Mouse (Mus musculus) forebrain, embryonic 14.5 days (tissue): ENCODE measurements around the gene Gm19668. TPM values are rescaled to one million over a fixed set of nuclear protein-coding genes. Genes with fewer than 3 reads are reported as not detected.
A peak's percentile ranks its signal among the peaks of the same experiment; 100 is the strongest.

ENCODE experiments used
- ATAC-seq: fragments of 200-750 bp; cut with Nextera tagmentation; 2 replicates; pipeline ENCODE4 v1.8.0; 2017; ENCODE audit warnings: mild to moderate bottlenecking, moderate library complexity
- DNase-seq: peaks from one replicate; pipeline ENCODE4 v3.0.0-alpha.2; 2015; ENCODE audit warnings: low spot score
- H3K27ac ChIP-seq: fragments of 300-500 bp; sonication (generic); 2 replicates; pipeline ENCODE4 v1.5.1; 2014; ENCODE audit warnings: low read depth, mild to moderate bottlenecking, control low read depth, low read length, moderate library complexity
- H3K27me3 ChIP-seq: fragments of 300-500 bp; sonication (generic); replicated peaks from 2 replicates; pipeline ENCODE4 v1.6.1; 2014; ENCODE audit warnings: low read length, control low read depth, mixed read lengths; ENCODE audit not compliant: control insufficient read depth, insufficient read depth
- H3K36me3 ChIP-seq: fragments of 300-500 bp; sonication (generic); 2 replicates; pipeline ENCODE4 v1.6.1; 2014; ENCODE audit warnings: low read length, control low read depth; ENCODE audit not compliant: control insufficient read depth, insufficient read depth
- H3K4me1 ChIP-seq: fragments of 300-500 bp; sonication (generic); 2 replicates; pipeline ENCODE4 v1.6.1; 2014; ENCODE audit warnings: antibody characterized with exemption, low read length, control low read depth; ENCODE audit not compliant: control insufficient read depth, insufficient read depth
- H3K4me2 ChIP-seq: fragments of 300-500 bp; sonication (generic); 2 replicates; pipeline ENCODE4 v1.6.1; 2014; ENCODE audit warnings: mild to moderate bottlenecking, control low read depth, low read length
- H3K4me3 ChIP-seq: fragments of 300-500 bp; sonication (generic); 2 replicates; pipeline ENCODE4 v1.5.1; 2014; ENCODE audit warnings: low read depth, low read length, control low read depth
- H3K9ac ChIP-seq: fragments of 300-500 bp; sonication (generic); 2 replicates; pipeline ENCODE4 v1.6.1; 2014; ENCODE audit warnings: mild to moderate bottlenecking, low read length, control low read depth, moderate library complexity
- H3K9me3 ChIP-seq: fragments of 300-500 bp; sonication (generic); replicated peaks from 2 replicates; pipeline ENCODE4 v1.6.1; 2016; ENCODE audit warnings: low read length, control low read depth, mixed read lengths; ENCODE audit not compliant: control insufficient read depth
- WGBS: fragments of 180-500 bp; shearing (Covaris S2); extraction: QIAGEN DNeasy Blood & Tissue Kit; methylation state at CpG from one replicate; pipeline ENCODE4 v1.1.7; 2014; 5-methylcytosine and 5-hydroxymethylcytosine counted together
- polyA plus RNA-seq: library from polyadenylated mRNA; unstranded; fragments of >200 nt; fragmentation: Nextera tagmentation; extraction: Ambion mirVana; gene quantifications from 2 replicates; pipeline ENCODE4 v1.2.1, GENCODE M21; 2014

Gene Gm19668
- not detected in 2 replicates for polyA plus RNA-seq

GRCm38 (mm10) chr10:77798921-77799508 is at the start of gene Gm19668:
TSS of gene Gm19668 (minus strand) at chr10:77799133.
- Histone ChIP-seq H3K4me3 (no peak within 1 kb of the TSS), H3K4me1 (no peaks in the 10 kb centered on the region), H3K9ac (no peak within 1 kb of the TSS), H3K27me3 (no peaks in the 10 kb centered on the region), H3K36me3 (no peaks in the 10 kb centered on the region), H3K27ac (peak within 1 kb of the TSS; percentile 58), H3K4me2 (no peak within 1 kb of the TSS), H3K9me3 (no peaks in the 10 kb centered on the region)
- DNase-seq, result no peak
- ATAC-seq, result no peak
- 64% methylated on average over 8 of the region's 8 CpGs for WGBS

GRCm38 (mm10) chr10:77847538-77847937 is 48.6 kb upstream of the Gm19668 start:
- DNase-seq (no peak), ATAC-seq (no peak)
- 82% methylated on average over 2 of the region's 2 CpGs for WGBS
- H3K4me2 ChIP-seq, result no peak overlapping the region
- no peak overlapping the region for H3K27ac ChIP-seq
- no peaks in the 10 kb centered on the region for H3K27me3 ChIP-seq
- no peak overlapping the region for H3K4me3 ChIP-seq
- no peaks in the 10 kb centered on the region for H3K4me1 ChIP-seq
- H3K36me3 ChIP-seq, result no peaks in the 10 kb centered on the region
- peaks cover 5% of the 10 kb centered on the region; the same call in 1 of the 2 replicates for H3K9me3 ChIP-seq
- H3K9ac ChIP-seq, result no peak overlapping the region

DNA sequence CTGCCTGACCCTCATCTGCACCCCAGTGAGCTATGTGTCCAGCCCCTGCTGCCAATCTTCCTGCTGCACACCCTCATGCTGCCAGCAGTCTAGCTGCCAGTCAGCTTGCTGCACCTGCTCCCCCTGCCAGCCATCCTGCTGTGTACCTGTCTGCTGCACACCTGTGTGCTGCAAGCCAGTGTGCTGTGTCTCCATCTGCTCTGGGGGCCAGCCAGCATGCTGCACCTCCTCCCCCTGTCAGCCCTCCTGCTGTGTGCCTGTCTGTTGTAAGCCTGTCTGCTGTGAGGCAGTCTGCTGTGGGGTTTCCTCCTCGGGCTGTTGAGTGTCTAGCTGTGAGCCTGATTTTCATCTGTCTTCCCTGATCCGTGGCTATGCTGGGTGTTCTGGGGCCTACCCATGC is 48.0 kb upstream of the Gm19668 start:
- DNase-seq, result no peak
- WGBS, result 16% methylated on average over 2 of the region's 2 CpGs
- H3K36me3 ChIP-seq, result no peaks in the 10 kb centered on the region
- no peak overlapping the region for H3K27ac ChIP-seq
- ATAC-seq, result no peak
- no peaks in the 10 kb centered on the region for H3K4me1 ChIP-seq
- H3K4me3 ChIP-seq, result no peak overlapping the region
- H3K9ac ChIP-seq, result no peak overlapping the region
- no peaks in the 10 kb centered on the region for H3K27me3 ChIP-seq
- H3K9me3 ChIP-seq, result peaks cover 5% of the 10 kb centered on the region; the same call in 1 of the 2 replicates
- H3K4me2 ChIP-seq, result no peak overlapping the region

DNA sequence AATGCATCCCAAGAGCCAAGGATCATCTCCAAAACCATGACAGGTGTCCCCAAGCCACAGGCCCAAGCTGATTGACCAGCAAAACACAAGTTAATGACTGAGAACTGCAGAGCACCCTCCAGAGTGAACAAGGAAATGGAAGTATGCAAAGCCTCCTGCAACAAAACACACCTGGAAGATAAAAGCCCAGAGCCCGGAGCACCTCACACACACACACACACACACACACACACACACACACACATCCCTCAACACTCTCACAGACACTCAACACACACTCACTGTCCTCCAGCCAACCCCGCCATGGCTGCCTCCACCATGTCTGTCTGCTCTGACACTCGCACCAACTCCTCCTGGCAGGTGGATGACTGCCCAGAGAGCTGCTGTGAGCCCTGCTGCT is 47.6 kb upstream of the Gm19668 start, which contains the start of gene Gm36176:
Gene Gm36176, plus strand, starts transcription at position 301 of the 400 bp plus-strand sequence.
- DNase-seq, result no peak
- Histone ChIP-seq H3K27ac (no peak within 1 kb of the TSS), H3K4me2 (no peak within 1 kb of the TSS), H3K9me3 (peaks cover 5% of the 10 kb centered on the region; the same call in 1 of the 2 replicates), H3K9ac (no peak within 1 kb of the TSS), H3K27me3 (no peaks in the 10 kb centered on the region), H3K36me3 (no peaks in the 10 kb centered on the region), H3K4me3 (no peak within 1 kb of the TSS), H3K4me1 (no peaks in the 10 kb centered on the region)
- ATAC-seq, result no peak
- 78% methylated on average over 3 of the region's 3 CpGs for WGBS

- DNase-seq (no peak), ATAC-seq (no peak)
- no peak overlapping the region for H3K4me3 ChIP-seq
- H3K9me3 ChIP-seq, result peaks cover under 1% of the 10 kb centered on the region; the same call in 1 of the 2 replicates
- 82% methylated on average over 6 of the region's 6 CpGs for WGBS
- no peaks in the 10 kb centered on the region for H3K4me1 ChIP-seq
- no peak overlapping the region for H3K27ac ChIP-seq
- H3K36me3 ChIP-seq, result no peaks in the 10 kb centered on the region
- no peak overlapping the region for H3K4me2 ChIP-seq
- no peaks in the 10 kb centered on the region for H3K27me3 ChIP-seq
- H3K9ac ChIP-seq, result no peak overlapping the region
These were observed 40.1 kb upstream of the Gm19668 start for GRCm38 (mm10) chr10:77839006-77839405.

DNA sequence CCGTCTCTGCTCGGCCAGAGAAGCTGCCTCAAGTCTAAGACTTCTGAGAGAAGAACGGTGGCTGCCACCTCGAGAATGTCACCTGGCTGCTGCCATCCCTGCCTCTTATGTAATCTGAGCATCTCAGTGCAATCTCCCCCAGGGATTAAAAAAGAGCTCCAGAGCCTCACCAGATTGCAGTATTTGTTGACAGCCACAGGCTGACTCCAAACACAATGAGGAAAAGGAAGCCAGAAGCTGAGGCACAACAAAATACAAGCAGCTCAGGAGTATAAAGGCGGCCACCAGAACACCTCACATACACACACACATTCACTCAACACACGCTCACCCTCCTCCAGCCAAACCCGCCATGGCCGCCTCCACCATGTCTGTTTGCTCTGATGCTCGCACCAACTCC is 36.7 kb upstream of the Gm19668 start, which contains the start of gene Krtap10-10:
Gene Krtap10-10, plus strand, starts transcription at position 301 of the 400 bp plus-strand sequence.
- no peak for ATAC-seq
- H3K4me1 ChIP-seq, result no peaks in the 10 kb centered on the region

GRCm38 (mm10) chr10:77826951-77827350 is 28.0 kb upstream of the Gm19668 start, which contains the start of gene Krtap10-4:
TSS of gene Krtap10-4 (minus strand) at chr10:77827095.
- ATAC-seq, result no peak
- H3K4me1 ChIP-seq, result no peaks in the 10 kb centered on the region
- DNase-seq, result no peak
- 76% methylated on average over 6 of the region's 6 CpGs for WGBS
- H3K4me2 ChIP-seq, result no peak within 1 kb of the TSS
- H3K27ac ChIP-seq, result no peak within 1 kb of the TSS
- 0 out of 2 replicates have a peak, but pooled peaks cover 3% of the 10 kb centered on the region for H3K9me3 ChIP-seq
- no peak within 1 kb of the TSS for H3K4me3 ChIP-seq
- no peaks in the 10 kb centered on the region for H3K27me3 ChIP-seq
- H3K9ac ChIP-seq, result no peak within 1 kb of the TSS
- H3K36me3 ChIP-seq, result no peaks in the 10 kb centered on the region

More for the DNA sequence above, 36.7 kb upstream of the Gm19668 start, which contains the start of gene Krtap10-10:
- no peaks in the 10 kb centered on the region for H3K27me3 ChIP-seq
- 64% methylated on average over 9 of the region's 9 CpGs for WGBS
- H3K36me3 ChIP-seq, result no peaks in the 10 kb centered on the region
- no peak within 1 kb of the TSS for H3K4me2 ChIP-seq
- no peaks in the 10 kb centered on the region for H3K9me3 ChIP-seq
- H3K27ac ChIP-seq, result no peak within 1 kb of the TSS
- DNase-seq, result no peak
- no peak within 1 kb of the TSS for H3K4me3 ChIP-seq
- no peak within 1 kb of the TSS for H3K9ac ChIP-seq

- ATAC-seq (no peak), DNase-seq (peak; percentile 20)
- 14% methylated on average over 4 of the region's 4 CpGs for WGBS
- H3K27ac ChIP-seq, result no peak overlapping the region
- H3K9ac ChIP-seq, result no peak overlapping the region
- H3K4me2 ChIP-seq, result no peak overlapping the region
- no peaks in the 10 kb centered on the region for H3K27me3 ChIP-seq
- H3K9me3 ChIP-seq, result 0 out of 2 replicates have a peak, but pooled peaks cover 2% of the 10 kb centered on the region
- no peaks in the 10 kb centered on the region for H3K36me3 ChIP-seq
- no peak overlapping the region for H3K4me3 ChIP-seq
- H3K4me1 ChIP-seq, result no peaks in the 10 kb centered on the region
These were observed 20.3 kb upstream of the Gm19668 start for GRCm38 (mm10) chr10:77819203-77819602.

DNA sequence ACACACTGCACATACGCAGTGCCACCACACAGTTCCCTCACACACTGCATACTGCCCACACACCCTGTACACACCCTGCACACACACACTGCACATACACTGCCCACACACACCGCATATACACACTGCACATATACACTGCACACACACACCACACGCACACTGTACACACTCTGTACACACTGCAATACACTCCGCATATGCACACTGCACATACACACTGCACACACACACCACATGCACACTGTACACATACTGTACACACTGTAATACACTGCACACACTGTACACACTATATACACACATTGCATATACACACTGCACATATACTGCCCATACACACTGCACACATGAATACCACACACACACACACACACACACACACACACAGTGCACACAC is 19.6 kb upstream of the Gm19668 start:
- Histone ChIP-seq H3K9ac (no peak overlapping the region), H3K4me3 (no peak overlapping the region), H3K9me3 (no peaks in the 10 kb centered on the region), H3K27me3 (no peaks in the 10 kb centered on the region), H3K27ac (no peak overlapping the region), H3K4me1 (no peaks in the 10 kb centered on the region), H3K4me2 (no peak overlapping the region), H3K36me3 (no peaks in the 10 kb centered on the region)
- DNase-seq (no peak), ATAC-seq (no peak)
- 93% methylated on average over 4 of the region's 4 CpGs for WGBS
